In genomic region chr12:106773536-106773935, GRCm38 (mm10) we compare ENCODE assay signal across 24 mouse cellular contexts.
DNase-seq lines count a peak whose midpoint lies in the region; ATAC-seq and TF ChIP-seq lines count a peak whose summit lies in the region.
"Had no signal": no experiment of that assay in that cellular context is flagged by ENCODE, and none has a peak within 500 bp of the region (broad histone marks: within the 10 kb centered on the region; RNA-seq: fewer than 3 reads in every experiment).

No protein-coding gene starts in this region.

- no peak for TF ChIP-seq CTCF in lung, embryonic 14.5 days (IDR thresholded peaks at IDR 0.05; ENCODE audit: low read depth)

- DNase-seq in kidney, postnatal 36 days = no peak
- DNase-seq in lung, embryonic 14.5 days = peak; percentile 2
- DNase-seq in lung, adult 18-20 months = no peak
- DNase-seq in layer of hippocampus, postnatal 36 days = no peak
- DNase-seq: adrenal gland, adult 2 months; adrenal gland, postnatal 14 days; cerebellum, adult 11 months; cerebellum, adult 2 months; cerebellum, adult 9-11 months; cerebellum, postnatal 25 days; forebrain, postnatal 0 days; gastrocnemius, postnatal 10 days; gastrocnemius, postnatal 36 days; heart, adult 2 months had no signal

- no peak overlapping the region for H3K27ac ChIP-seq in kidney, embryonic 16.5 days (ENCODE audit: low read length)
- H3K27ac ChIP-seq in lung, embryonic 14.5 days (ENCODE audit: low read depth) = no peak overlapping the region
- H3K27ac ChIP-seq in limb, embryonic 13.5 days = no peak overlapping the region
- H3K27ac ChIP-seq: embryonic facial prominence, embryonic 12.5 days; embryonic facial prominence, embryonic 15.5 days; heart, adult 2 months; heart, embryonic 10.5 days; heart, embryonic 13.5 days; hindbrain, embryonic 12.5 days; hindbrain, embryonic 15.5 days had no signal

- no peaks in the 10 kb centered on the region for H3K27me3 ChIP-seq in kidney, embryonic 16.5 days (ENCODE audit: insufficient read depth, low read length)
- no peaks in the 10 kb centered on the region for H3K27me3 ChIP-seq in lung, embryonic 14.5 days (ENCODE audit: insufficient read depth, low read length)
- H3K27me3 ChIP-seq in limb, embryonic 13.5 days = no peaks in the 10 kb centered on the region; the same call in 1 of the 2 replicates
- H3K27me3 ChIP-seq: embryonic facial prominence, embryonic 12.5 days; embryonic facial prominence, embryonic 15.5 days; heart, embryonic 13.5 days; hindbrain, embryonic 12.5 days; hindbrain, embryonic 15.5 days had no signal

- H3K9ac ChIP-seq in kidney, embryonic 16.5 days (replicated peaks; ENCODE audit: low read length) = no peak overlapping the region
- no peak overlapping the region for H3K9ac ChIP-seq in lung, embryonic 14.5 days
- no peak overlapping the region for H3K9ac ChIP-seq in limb, embryonic 13.5 days
- H3K9ac ChIP-seq: embryonic facial prominence, embryonic 12.5 days; embryonic facial prominence, embryonic 15.5 days; forebrain, postnatal 0 days; heart, embryonic 13.5 days; hindbrain, embryonic 12.5 days; hindbrain, embryonic 15.5 days had no signal

- WGBS in kidney, embryonic 16.5 days = 22% methylated on average over 4 of the region's 4 CpGs
- WGBS in lung, embryonic 14.5 days = 35% methylated on average over 4 of the region's 4 CpGs
- WGBS in limb, embryonic 13.5 days = 43% methylated on average over 4 of the region's 4 CpGs

- H3K4me2 ChIP-seq in kidney, embryonic 16.5 days (replicated peaks; ENCODE audit: low read depth, low read length) = no peak overlapping the region
- H3K4me2 ChIP-seq in lung, embryonic 14.5 days = no peak overlapping the region
- H3K4me2 ChIP-seq in limb, embryonic 13.5 days (replicated peaks) = no peak overlapping the region
- H3K4me2 ChIP-seq: embryonic facial prominence, embryonic 12.5 days; embryonic facial prominence, embryonic 15.5 days; heart, embryonic 13.5 days; hindbrain, embryonic 12.5 days; hindbrain, embryonic 15.5 days had no signal

- no peak overlapping the region for H3K4me3 ChIP-seq in kidney, embryonic 16.5 days (ENCODE audit: low read length)
- no peak overlapping the region for H3K4me3 ChIP-seq in lung, embryonic 14.5 days (ENCODE audit: low read depth, low read length)
- no peak overlapping the region for H3K4me3 ChIP-seq in limb, embryonic 13.5 days
- H3K4me3 ChIP-seq: embryonic facial prominence, embryonic 12.5 days; embryonic facial prominence, embryonic 15.5 days; heart, adult 2 months; heart, embryonic 10.5 days; heart, embryonic 13.5 days; hindbrain, embryonic 12.5 days; hindbrain, embryonic 15.5 days had no signal

- H3K4me1 ChIP-seq in kidney, embryonic 16.5 days (ENCODE audit: insufficient read depth, low read length) = no peaks in the 10 kb centered on the region; the same call in 1 of the 2 replicates
- no peaks in the 10 kb centered on the region for H3K4me1 ChIP-seq in lung, embryonic 14.5 days (ENCODE audit: insufficient read depth)
- H3K4me1 ChIP-seq in limb, embryonic 13.5 days = peaks cover 14% of the 10 kb centered on the region
- H3K4me1 ChIP-seq: embryonic facial prominence, embryonic 12.5 days; embryonic facial prominence, embryonic 15.5 days; heart, embryonic 13.5 days; hindbrain, embryonic 12.5 days; hindbrain, embryonic 15.5 days had no signal

- peak; percentile 39; the same call in 1 of the 2 replicates for ATAC-seq in kidney, embryonic 16.5 days (ENCODE audit: low FRiP score, low TSS enrichment)
- no peak for ATAC-seq in lung, embryonic 14.5 days (ENCODE audit: insufficient read depth)
- ATAC-seq in limb, embryonic 13.5 days (ENCODE audit: low FRiP score, low read depth) = peak; percentile 64; the same call in 1 of the 2 replicates
- ATAC-seq: CD4-positive, CD25-positive, alpha-beta regulatory T cell, adult 4 months; forebrain, embryonic 14.5 days; forebrain, postnatal 0 days had no signal

- no peaks in the 10 kb centered on the region for H3K36me3 ChIP-seq in kidney, embryonic 16.5 days (ENCODE audit: insufficient read depth, low read length)
- H3K36me3 ChIP-seq in lung, embryonic 14.5 days (ENCODE audit: insufficient read depth) = no peaks in the 10 kb centered on the region
- no peaks in the 10 kb centered on the region for H3K36me3 ChIP-seq in limb, embryonic 13.5 days
- H3K36me3 ChIP-seq: embryonic facial prominence, embryonic 12.5 days; embryonic facial prominence, embryonic 15.5 days; heart, embryonic 10.5 days; heart, embryonic 13.5 days; hindbrain, embryonic 12.5 days; hindbrain, embryonic 15.5 days had no signal

- H3K9me3 ChIP-seq in kidney, embryonic 16.5 days (ENCODE audit: low read length) = no peaks in the 10 kb centered on the region
- H3K9me3 ChIP-seq in lung, embryonic 14.5 days (ENCODE audit: low read depth, low read length) = no peaks in the 10 kb centered on the region
- no peaks in the 10 kb centered on the region for H3K9me3 ChIP-seq in limb, embryonic 13.5 days
- H3K9me3 ChIP-seq: embryonic facial prominence, embryonic 12.5 days; embryonic facial prominence, embryonic 15.5 days; heart, embryonic 10.5 days; heart, embryonic 13.5 days; hindbrain, embryonic 12.5 days; hindbrain, embryonic 15.5 days had no signal
